In the genomic region with DNA sequence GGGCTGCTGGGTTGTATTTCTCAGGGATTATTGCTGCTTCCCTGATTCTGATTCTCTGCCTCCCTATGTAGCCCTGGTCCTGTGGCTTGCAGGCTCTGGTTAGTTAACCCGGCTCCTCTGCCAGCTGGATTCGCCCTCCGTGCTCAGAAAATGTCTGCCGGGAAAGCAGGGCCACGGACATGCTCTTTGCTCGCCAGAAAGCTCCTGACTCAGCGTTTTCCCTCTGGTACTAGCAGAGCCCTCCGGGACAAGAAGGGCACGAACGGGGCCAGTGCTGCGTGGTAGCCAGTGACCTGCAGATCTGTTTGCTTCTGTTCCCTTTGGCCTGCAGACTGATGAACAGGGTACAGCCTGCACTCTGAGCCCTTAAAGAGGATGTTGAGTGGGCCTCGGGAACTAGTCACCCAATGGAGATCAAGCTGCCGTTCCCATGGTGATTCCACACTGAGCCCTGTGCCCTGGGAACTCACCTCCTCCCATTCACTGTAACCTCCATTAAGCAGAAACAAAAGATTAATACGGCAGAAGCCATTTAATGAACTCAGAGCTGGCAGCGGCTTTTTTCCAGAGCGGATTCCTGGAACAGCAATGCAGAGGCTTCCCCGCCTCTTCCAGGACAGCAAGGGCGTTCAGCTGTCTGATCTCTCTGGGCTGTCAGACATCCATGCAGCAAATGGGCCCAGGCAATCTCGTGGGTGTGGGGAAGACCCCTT, we compare ENCODE assay signal across 9 mouse cellular contexts.
A peak's percentile ranks its signal among the peaks of the same experiment; 100 is the strongest.
DNase-seq lines count a peak whose midpoint lies in the region; ATAC-seq and TF ChIP-seq lines count a peak whose summit lies in the region.
"Had no signal": no experiment of that assay in that cellular context is flagged by ENCODE, and none has a peak within 500 bp of the region (broad histone marks: within the 10 kb centered on the region; RNA-seq: fewer than 3 reads in every experiment).

No protein-coding gene starts in this region.

- no peak for TF ChIP-seq CTCF in testis, adult 2 months (IDR thresholded peaks at IDR 0.05; ENCODE audit: control insufficient read depth, insufficient read depth, insufficient replicate concordance, low read depth, low read length)

- H3K27me3 ChIP-seq in testis, adult 2 months (ENCODE audit: control insufficient read depth, insufficient read depth, low read length), result no peaks in the 10 kb centered on the region
- no peaks in the 10 kb centered on the region for H3K27me3 ChIP-seq in embryonic facial prominence, embryonic 15.5 days
- H3K27me3 ChIP-seq in heart, embryonic 14.5 days (ENCODE audit: control insufficient read depth, insufficient read depth, low read length), result no peaks in the 10 kb centered on the region

- H3K36me3 ChIP-seq in testis, adult 2 months (ENCODE audit: control insufficient read depth, insufficient read depth, low read length), result no peaks in the 10 kb centered on the region
- no peaks in the 10 kb centered on the region for H3K36me3 ChIP-seq in embryonic facial prominence, embryonic 15.5 days
- no peaks in the 10 kb centered on the region for H3K36me3 ChIP-seq in heart, embryonic 14.5 days (ENCODE audit: control insufficient read depth, insufficient read depth, low read length)
- H3K36me3 ChIP-seq: G1E had no signal

- H3K4me3 ChIP-seq in testis, adult 2 months (ENCODE audit: control insufficient read depth, low read depth, low read length), result peak overlapping the region; percentile 46
- peak overlapping the region; percentile 14 for H3K4me3 ChIP-seq in embryonic facial prominence, embryonic 15.5 days (replicated peaks)
- peak overlapping the region; percentile 5 to 12; a peak in 3 of 4 replicates for H3K4me3 ChIP-seq in heart, embryonic 14.5 days (ENCODE audit: control insufficient read depth in 1 of 2, insufficient read depth in 1 of 2, low read depth in 1 of 2, low read length in 2 of 2)

- H3K9ac ChIP-seq in embryonic facial prominence, embryonic 15.5 days, result no peak overlapping the region
- H3K9ac ChIP-seq in heart, embryonic 14.5 days (ENCODE audit: low read length), result no peak overlapping the region

- ATAC-seq in embryonic facial prominence, embryonic 15.5 days (ENCODE audit: insufficient number of reproducible peaks, low FRiP score, low TSS enrichment, low read depth), result 0 out of 2 replicates have a peak, but pooled peaks have one; percentile 63
- no peak for ATAC-seq in heart, embryonic 14.5 days (ENCODE audit: insufficient number of reproducible peaks, insufficient read depth, low FRiP score, low read depth)

- H3K4me1 ChIP-seq in testis, adult 2 months (ENCODE audit: control insufficient read depth, insufficient read depth, low read length), result peaks cover 8% of the 10 kb centered on the region
- peaks cover 5% of the 10 kb centered on the region for H3K4me1 ChIP-seq in embryonic facial prominence, embryonic 15.5 days
- peaks cover 9 to 23% of the 10 kb centered on the region in 2 experiments for H3K4me1 ChIP-seq in heart, embryonic 14.5 days (ENCODE audit: control insufficient read depth in 2 of 2, insufficient read depth in 2 of 2, low read length in 2 of 2)

- no peak for TF ChIP-seq POLR2A in testis, adult 2 months (IDR thresholded peaks at IDR 0.05; ENCODE audit: control insufficient read depth, low read depth, low read length)

- 13% methylated on average over 19 of the region's 19 CpGs for WGBS in embryonic facial prominence, embryonic 15.5 days
- WGBS in heart, embryonic 14.5 days, result 20% methylated on average over 19 of the region's 19 CpGs

- no peaks in the 10 kb centered on the region for H3K9me3 ChIP-seq in embryonic facial prominence, embryonic 15.5 days (replicated peaks)
- H3K9me3 ChIP-seq in heart, embryonic 14.5 days (ENCODE audit: control insufficient read depth, low read length), result no peaks in the 10 kb centered on the region

- peak overlapping the region; percentile 42 for H3K4me2 ChIP-seq in embryonic facial prominence, embryonic 15.5 days (replicated peaks)
- H3K4me2 ChIP-seq in heart, embryonic 14.5 days (ENCODE audit: low read length), result peak overlapping the region; percentile 48

- H3K27ac ChIP-seq in testis, adult 2 months (ENCODE audit: control insufficient read depth, insufficient read depth, low read depth, low read length), result no peak overlapping the region
- no peak overlapping the region for H3K27ac ChIP-seq in embryonic facial prominence, embryonic 15.5 days (replicated peaks)
- H3K27ac ChIP-seq in heart, embryonic 14.5 days (replicated peaks in 1 of 2; ENCODE audit: control insufficient read depth in 1 of 2, insufficient read depth in 1 of 2, low read depth in 2 of 2, low read length in 2 of 2), result no peak overlapping the region

- no peak for DNase-seq in testis, postnatal 10 days (ENCODE audit: low spot score)
- peak; percentile 47 for DNase-seq in kidney, postnatal 10 days
- DNase-seq in lung, postnatal 10 days, result peak; percentile 19
- DNase-seq in skeletal muscle tissue, adult 2 months (ENCODE audit: low read depth, low spot score), result peak; percentile 11
- no peak for DNase-seq in adipocyte (ENCODE audit: low spot score)

Comparison
In these comparisons a context has a peak if more than half of its experiments do, and no peak if none do; other contexts are left out.
1. DNase-seq: peak in kidney, postnatal 10 days (single experiment), lung, postnatal 10 days (single experiment) and skeletal muscle tissue, adult 2 months (single experiment); none in testis, postnatal 10 days (single experiment) and adipocyte (single experiment).
2. Peak in every context shown above with its lines, with median percentiles within 50 percentile points of each other: H3K4me3 ChIP-seq.